Mouse (Mus musculus) myocyte (in vitro differentiated cells): Measurements from ENCODE around the gene Ccdc51. TPM values are rescaled to one million over a fixed set of nuclear protein-coding genes. Genes with fewer than 3 reads are reported as not detected.

ENCODE experiments used
- H3K27me3 ChIP-seq: one replicate; pipeline ENCODE4 v1.6.1; 2011; ENCODE audit not compliant: control insufficient read depth, insufficient read depth, insufficient read length
- H3K36me3 ChIP-seq: one replicate; pipeline ENCODE4 v1.6.1; 2011; ENCODE audit not compliant: control insufficient read depth, insufficient read depth
- H3K4me2 ChIP-seq: one replicate; pipeline ENCODE4 v1.6.1; 2011; ENCODE audit warnings: low read depth, control low read depth
- H3K4me3 ChIP-seq: one replicate; pipeline ENCODE4 v1.5.1; 2011; ENCODE audit warnings: mild to moderate bottlenecking, control low read depth, moderate library complexity
- H3K79me2 ChIP-seq: one replicate; pipeline ENCODE4 v1.6.1; 2011; ENCODE audit not compliant: control insufficient read depth, insufficient read depth
- H3ac ChIP-seq: one replicate; pipeline ENCODE4 v1.6.1; 2011; ENCODE audit not compliant: control insufficient read depth, insufficient read length
- CEBPB ChIP-seq: IDR thresholded peaks from 2 replicates; pipeline ENCODE4 v1.6.1; 2011; ENCODE audit warnings: mild to moderate bottlenecking, moderate library complexity; ENCODE audit not compliant: poor library complexity, insufficient read depth, severe bottlenecking
- E2F4 ChIP-seq: IDR thresholded peaks from one replicate; pipeline ENCODE4 v1.6.1; 2011; ENCODE audit warnings: mild to moderate bottlenecking, control low read depth, moderate library complexity; ENCODE audit not compliant: insufficient read depth
- MAX ChIP-seq: IDR thresholded peaks from one replicate; pipeline ENCODE4 v1.6.1; 2011; ENCODE audit warnings: low read depth, mild to moderate bottlenecking, control low read depth
- MYOD1 ChIP-seq, 3 experiments: IDR thresholded peaks; one replicate each; pipeline ENCODE4 v1.6.1; 2011; ENCODE audit warnings: control low read depth in 2 of 3, low read depth in 2 of 3, mild to moderate bottlenecking in 2 of 3, moderate library complexity in 1 of 3; ENCODE audit not compliant: insufficient read length in 2 of 3, control insufficient read depth in 1 of 3
- MYOG ChIP-seq, 3 experiments: IDR thresholded peaks; one replicate each; pipeline ENCODE4 v1.6.1; 2011; ENCODE audit warnings: control low read depth in 2 of 3, low read depth in 2 of 3, mild to moderate bottlenecking in 2 of 3; ENCODE audit not compliant: insufficient read length in 2 of 3, control insufficient read depth in 1 of 3, insufficient read depth in 1 of 3
- POLR2A ChIP-seq: IDR thresholded peaks from one replicate; pipeline ENCODE4 v1.6.1; 2011; ENCODE audit warnings: low read depth, mild to moderate bottlenecking, control low read depth, moderate library complexity; ENCODE audit not compliant: insufficient read length
- POLR2AphosphoS2 ChIP-seq: IDR thresholded peaks from one replicate; pipeline ENCODE4 v1.6.1; 2011; ENCODE audit warnings: low read depth, control low read depth; ENCODE audit not compliant: insufficient read length
- REST ChIP-seq: IDR thresholded peaks from one replicate; pipeline ENCODE4 v1.6.1; 2011; ENCODE audit warnings: mild to moderate bottlenecking, control low read depth, moderate library complexity; ENCODE audit not compliant: insufficient read depth, insufficient read length
- SRF ChIP-seq: IDR thresholded peaks from one replicate; pipeline ENCODE4 v1.6.1; 2011; ENCODE audit warnings: low read depth; ENCODE audit not compliant: control insufficient read depth, insufficient read length
- TCF12 ChIP-seq: IDR thresholded peaks from one replicate; pipeline ENCODE4 v1.6.1; 2011; ENCODE audit warnings: mild to moderate bottlenecking, control low read depth; ENCODE audit not compliant: poor library complexity, insufficient read depth, severe bottlenecking
- TCF3 ChIP-seq: IDR thresholded peaks from one replicate; pipeline ENCODE4 v1.6.1; 2011; ENCODE audit warnings: low read depth, control low read depth; ENCODE audit not compliant: insufficient read length
- USF1 ChIP-seq: IDR thresholded peaks from one replicate; pipeline ENCODE4 v1.6.1; 2011; ENCODE audit warnings: low read depth, mild to moderate bottlenecking, control low read depth, moderate library complexity
- polyA plus RNA-seq: library from polyadenylated mRNA; unstranded; fragments of >200 nt; fragmentation: generic; extraction: Trizol; gene quantifications from one replicate; pipeline ENCODE4 v1.2.1, GENCODE M21; 2012; ENCODE audit warnings: missing spikeins

Gene Ccdc51
- polyA plus RNA-seq: 13.8 TPM

GRCm38 (mm10) chr9:109082124-109082800, at the start of gene Ccdc51, which contains the start of gene Tma7:
Gene Ccdc51, plus strand, starts transcription at chr9:109082493.
Gene Tma7, minus strand, starts transcription at chr9:109082587.
- Histone ChIP-seq H3K79me2 (peaks cover 34% of the 10 kb centered on the region), H3K36me3 (peaks cover 5% of the 10 kb centered on the region), H3K4me3 (peak within 1 kb of the TSS; percentile 90), H3K27me3 (no peaks in the 10 kb centered on the region), H3K4me2 (peak within 1 kb of the TSS; percentile 95), H3ac (peak within 1 kb of the TSS; percentile 22)
- TF ChIP-seq TCF12 (no peak), POLR2A (peak; percentile 83), POLR2AphosphoS2 (peak; percentile 76)

- peak within 1 kb of the TSS; percentile 76 for H3ac ChIP-seq
- H3K4me3 ChIP-seq: peak within 1 kb of the TSS; percentile 79
- H3K36me3 ChIP-seq: no peaks in the 10 kb centered on the region
- peak within 1 kb of the TSS; percentile 97 for H3K4me2 ChIP-seq
- no peaks in the 10 kb centered on the region for H3K27me3 ChIP-seq
- peaks cover 16% of the 10 kb centered on the region for H3K79me2 ChIP-seq
- TF ChIP-seq USF1 (no peak), SRF (no peak), TCF3 (no peak), E2F4 (no peak), MAX (no peak), POLR2AphosphoS2 (peak; percentile 99), REST (no peak), CEBPB (no peak), MYOD1 (IDR thresholded peaks at IDR 0.05; ENCODE audit: control insufficient read depth in 1 of 3, insufficient read length in 2 of 3, low read depth in 2 of 3) (peak in 1 of 3 experiments; percentile 43), POLR2A (peak; percentile 99)
Measured at GRCm38 (mm10) chr9:109038086-109038895, 44.0 kb upstream of the Ccdc51 start, which contains the start of gene Shisa5. Gene Shisa5, plus strand, starts transcription at chr9:109038565.

- Histone ChIP-seq H3K79me2 (peaks cover 16% of the 10 kb centered on the region), H3K36me3 (no peaks in the 10 kb centered on the region), H3K4me3 (peak overlapping the region; percentile 79), H3K4me2 (peak overlapping the region; percentile 73), H3ac (peak overlapping the region; percentile 76), H3K27me3 (no peaks in the 10 kb centered on the region)
- no peak for TF ChIP-seq TCF12
- TF ChIP-seq POLR2A: peak; percentile 41
Measured at GRCm38 (mm10) chr9:109038901-109039364, 43.4 kb upstream of the Ccdc51 start.

- Histone ChIP-seq H3K4me3 (peak overlapping the region; percentile 79), H3K79me2 (peaks cover 16% of the 10 kb centered on the region), H3K27me3 (no peaks in the 10 kb centered on the region), H3ac (no peak overlapping the region), H3K4me2 (peak overlapping the region; percentile 73), H3K36me3 (no peaks in the 10 kb centered on the region)
- TF ChIP-seq USF1 (no peak), MYOG (IDR thresholded peaks at IDR 0.05; ENCODE audit: control insufficient read depth in 1 of 3, insufficient read depth in 1 of 3, insufficient read length in 2 of 3, low read depth in 2 of 3) (no peak), TCF12 (no peak), E2F4 (no peak), SRF (no peak), POLR2AphosphoS2 (no peak), POLR2A (no peak), TCF3 (no peak), MYOD1 (IDR thresholded peaks at IDR 0.05; ENCODE audit: control insufficient read depth in 1 of 3, insufficient read length in 2 of 3, low read depth in 2 of 3) (no peak), MAX (no peak)
Measured at GRCm38 (mm10) chr9:109039681-109040080, 42.6 kb upstream of the Ccdc51 start.

GRCm38 (mm10) chr9:109040216-109040615, 42.1 kb upstream of the Ccdc51 start:
- Histone ChIP-seq H3K4me3 (no peak overlapping the region), H3ac (no peak overlapping the region), H3K27me3 (no peaks in the 10 kb centered on the region), H3K4me2 (peak overlapping the region; percentile 73), H3K79me2 (peaks cover 16% of the 10 kb centered on the region), H3K36me3 (no peaks in the 10 kb centered on the region)
- TF ChIP-seq POLR2AphosphoS2 (no peak), E2F4 (no peak), MYOG (IDR thresholded peaks at IDR 0.05; ENCODE audit: control insufficient read depth in 1 of 3, insufficient read depth in 1 of 3, insufficient read length in 2 of 3, low read depth in 2 of 3) (no peak), TCF3 (no peak), POLR2A (no peak)
